Mouse (Mus musculus): ENCODE data around the gene Swap70.

DNA sequence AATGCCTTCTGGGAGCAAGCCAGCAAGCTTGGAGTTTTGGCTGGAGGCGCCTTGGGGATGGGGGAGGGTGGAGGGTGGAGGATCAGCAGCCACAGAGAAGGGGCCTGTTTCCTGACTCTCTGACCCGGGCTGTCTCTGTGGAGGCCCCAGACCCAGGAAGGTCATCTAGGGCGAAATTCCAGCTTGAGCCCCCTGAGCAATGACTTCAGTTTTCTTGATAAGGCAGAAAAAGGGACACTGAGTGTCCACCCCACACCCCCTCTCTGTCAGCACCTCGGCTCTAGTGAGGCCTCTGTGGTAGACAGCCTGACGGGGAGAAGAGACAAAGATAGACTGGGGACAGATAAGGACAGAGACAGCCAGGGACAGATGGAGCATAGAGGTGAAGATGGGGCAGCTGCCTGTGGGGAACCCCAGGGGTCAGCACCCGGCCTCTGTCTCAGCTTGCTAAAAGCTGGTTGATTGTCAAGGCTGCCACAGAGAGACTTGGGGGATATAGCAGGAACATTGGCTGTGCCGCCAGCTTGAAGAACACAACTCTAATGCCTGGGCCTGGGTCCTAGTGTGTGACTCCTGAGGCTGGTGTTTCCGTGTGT is 66.1 kb downstream of the Swap70 start:
- no peak for TF ChIP-seq CTCF (IDR thresholded peaks at IDR 0.05; ENCODE audit: low read depth)
- TF ChIP-seq EP300 (IDR thresholded peaks at IDR 0.05; ENCODE audit: low read depth) = no peak

Data from liver, embryonic 14.5 days (tissue).